Mouse (Mus musculus): ENCODE results near the gene Olfr896-ps1.

The Olfr896-ps1 gene

GRCm38 (mm10) chr9:38290807-38291206 lies at the start of gene Olfr896-ps1:
Gene Olfr896-ps1 (plus strand): TSS chr9:38291107.
- no peak for DNase-seq

GRCm38 (mm10) chr9:38252474-38252873 lies 38.4 kb upstream of the Olfr896-ps1 start, which contains the start of gene Olfr143:
Gene Olfr143 (plus strand): TSS chr9:38252774.
- DNase-seq, result no peak

- DNase-seq, result no peak
These were observed 23.4 kb upstream of the Olfr896-ps1 start, which contains the start of gene Olfr895 for GRCm38 (mm10) chr9:38267551-38267950. Gene Olfr895 (plus strand): TSS chr9:38267851.

GRCm38 (mm10) chr9:38328760-38329159 lies 37.9 kb downstream of the Olfr896-ps1 start, which contains the start of gene Olfr25:
Gene Olfr25 (plus strand): TSS chr9:38329060.
- DNase-seq, result no peak

All from right cerebral cortex, adult 18-20 months (tissue).